Mouse (Mus musculus) adrenal gland, adult 2 months (tissue): ENCODE data around the gene Fmod. TPM values are rescaled to one million over a fixed set of nuclear protein-coding genes. Genes with fewer than 3 reads are reported as not detected.

ENCODE experiments used
- DNase-seq: peaks from one replicate; pipeline ENCODE4 v3.0.0; 2021
- polyA plus RNA-seq: library from polyadenylated mRNA; depleted of rRNA; stranded (reverse); fragments of >200 nt; gene quantifications from 2 replicates; pipeline ENCODE4 v1.2.3, GENCODE M21; 2012
- total RNA-seq, 2 experiments: library from RNA; stranded (reverse); gene quantifications; 2 replicates each; pipeline ENCODE4 v1.2.3; 2021

Fmod gene
- total and polyA plus RNA-seq, 3 experiments, result 10.1 to 17.9 (median 12.4) TPM

- no peak for DNase-seq
Observed at GRCm38 (mm10) chr1:134056285-134056684, 19.2 kb downstream of the Fmod start.

GRCm38 (mm10) chr1:134057736-134058135 is 20.7 kb downstream of the Fmod start:
- no peak for DNase-seq

- no peak for DNase-seq
Observed at GRCm38 (mm10) chr1:134058870-134059269, 21.8 kb downstream of the Fmod start.

- no peak for DNase-seq
Observed at GRCm38 (mm10) chr1:134059739-134060695, 23.0 kb downstream of the Fmod start.

GRCm38 (mm10) chr1:134060849-134061569 is 24.0 kb downstream of the Fmod start:
- DNase-seq, result peak; percentile 96

GRCm38 (mm10) chr1:134061915-134062314 is 24.9 kb downstream of the Fmod start:
- no peak for DNase-seq

- DNase-seq, result no peak
Observed at GRCm38 (mm10) chr1:134062411-134063085, 25.5 kb downstream of the Fmod start.

GRCm38 (mm10) chr1:134063086-134063772 is 26.2 kb downstream of the Fmod start:
- DNase-seq, result peak; percentile 71

GRCm38 (mm10) chr1:134063773-134064125 is 26.7 kb downstream of the Fmod start:
- no peak for DNase-seq

- no peak for DNase-seq
Observed at GRCm38 (mm10) chr1:134064296-134064831, 27.3 kb downstream of the Fmod start.

GRCm38 (mm10) chr1:134065241-134065809 is 28.3 kb downstream of the Fmod start:
- peak; percentile 49 for DNase-seq

- no peak for DNase-seq
Observed at GRCm38 (mm10) chr1:134066554-134066953, 29.5 kb downstream of the Fmod start.

- no peak for DNase-seq
Observed at GRCm38 (mm10) chr1:134067143-134067619, 30.1 kb downstream of the Fmod start.

- no peak for DNase-seq
Observed at GRCm38 (mm10) chr1:134070099-134070669, 33.1 kb downstream of the Fmod start.

GRCm38 (mm10) chr1:134071411-134072018 is 34.5 kb downstream of the Fmod start:
- DNase-seq, result no peak

- no peak for DNase-seq
Observed at GRCm38 (mm10) chr1:134073061-134073564, 36.1 kb downstream of the Fmod start.

- DNase-seq, result no peak
Observed at GRCm38 (mm10) chr1:134073658-134074057, 36.6 kb downstream of the Fmod start.

- DNase-seq, result no peak
Observed at GRCm38 (mm10) chr1:134074184-134074583, 37.1 kb downstream of the Fmod start.

- no peak for DNase-seq
Observed at GRCm38 (mm10) chr1:134074606-134075005, 37.6 kb downstream of the Fmod start.

- DNase-seq, result no peak
Observed at GRCm38 (mm10) chr1:134075532-134075931, 38.5 kb downstream of the Fmod start.
